ENCODE assay signal across 26 mouse cellular contexts in the genomic region with DNA sequence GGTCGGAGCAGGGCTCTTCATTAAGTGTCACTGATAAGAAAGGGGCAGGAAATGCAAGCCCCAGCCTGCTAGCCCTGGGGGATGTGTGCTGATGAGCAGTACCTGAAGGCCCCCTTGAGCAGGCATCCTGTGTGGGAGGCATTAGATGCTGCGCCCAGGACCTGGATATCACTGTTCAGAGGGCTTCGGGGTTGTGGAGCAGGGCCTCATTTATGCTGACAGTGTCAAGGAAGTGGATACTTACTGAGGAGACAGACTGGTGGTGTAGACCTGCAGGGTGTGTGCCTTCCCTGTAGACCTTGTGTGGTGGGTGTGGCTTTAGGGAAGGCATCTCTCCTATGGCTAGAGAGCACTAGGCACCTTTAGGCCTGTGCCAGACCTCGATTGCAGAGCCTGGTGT. TPM values are rescaled to one million over a fixed set of nuclear protein-coding genes. Genes with fewer than 3 reads are reported as not detected.
A peak's percentile ranks its signal among the peaks of the same experiment; 100 is the strongest.
DNase-seq lines count a peak whose midpoint lies in the region; ATAC-seq and TF ChIP-seq lines count a peak whose summit lies in the region.
"Had no signal": no experiment of that assay in that cellular context is flagged by ENCODE, and none has a peak within 500 bp of the region (broad histone marks: within the 10 kb centered on the region; RNA-seq: fewer than 3 reads in every experiment).

No protein-coding gene starts in this region.

- intact Hi-C loops in heart, postnatal 10 days (cut with DNase I): no loop called here

- no peaks in the 10 kb centered on the region for H3K9me3 ChIP-seq in midbrain, embryonic 10.5 days (replicated peaks)
- H3K9me3 ChIP-seq in midbrain, embryonic 14.5 days (ENCODE audit: control insufficient read depth, low read length): no peaks in the 10 kb centered on the region
- H3K9me3 ChIP-seq: embryonic facial prominence, embryonic 13.5 days; forebrain, embryonic 10.5 days; forebrain, embryonic 13.5 days; heart, embryonic 13.5 days; hindbrain, embryonic 12.5 days had no signal

- peak overlapping the region; percentile 91 for H3K27ac ChIP-seq in layer of hippocampus, adult 2 months
- H3K27ac ChIP-seq in midbrain, embryonic 10.5 days (replicated peaks): 0 out of 2 replicates have a peak overlapping the region, but pooled peaks have one; percentile 9
- no peak overlapping the region for H3K27ac ChIP-seq in midbrain, embryonic 14.5 days (replicated peaks; ENCODE audit: low read depth, low read length)
- H3K27ac ChIP-seq: embryonic facial prominence, embryonic 13.5 days; forebrain, embryonic 10.5 days; forebrain, embryonic 13.5 days; heart, embryonic 13.5 days; hindbrain, embryonic 12.5 days; hindbrain, postnatal 0 days had no signal

- no peaks in the 10 kb centered on the region for H3K27me3 ChIP-seq in midbrain, embryonic 10.5 days (ENCODE audit: low read depth, poor library complexity, severe bottlenecking)
- H3K27me3 ChIP-seq in midbrain, embryonic 14.5 days (ENCODE audit: control insufficient read depth, insufficient read depth, low read length): no peaks in the 10 kb centered on the region
- H3K27me3 ChIP-seq: embryonic facial prominence, embryonic 13.5 days; forebrain, embryonic 13.5 days; hindbrain, embryonic 12.5 days had no signal

- H3K4me1 ChIP-seq in midbrain, embryonic 10.5 days: peaks cover 43% of the 10 kb centered on the region
- H3K4me1 ChIP-seq in midbrain, embryonic 14.5 days (ENCODE audit: control insufficient read depth, insufficient read depth, low read length): peaks cover 21% of the 10 kb centered on the region

- 88% methylated on average over 4 of the region's 4 CpGs for WGBS in midbrain, embryonic 10.5 days
- 93% methylated on average over 4 of the region's 4 CpGs for WGBS in midbrain, embryonic 14.5 days

- H3K4me3 ChIP-seq in layer of hippocampus, adult 2 months: no peak overlapping the region
- H3K4me3 ChIP-seq in midbrain, embryonic 10.5 days: no peak overlapping the region
- H3K4me3 ChIP-seq in midbrain, embryonic 14.5 days (replicated peaks; ENCODE audit: low read depth, low read length): no peak overlapping the region
- H3K4me3 ChIP-seq: embryonic facial prominence, embryonic 13.5 days; forebrain, embryonic 10.5 days; forebrain, embryonic 13.5 days; heart, embryonic 13.5 days; hindbrain, embryonic 12.5 days had no signal

- no peak for ATAC-seq in midbrain, embryonic 14.5 days (ENCODE audit: low FRiP score, low TSS enrichment)
- ATAC-seq: CD4-positive, CD25-positive, alpha-beta regulatory T cell, adult 4 months; inflammation-experienced regulatory T-cells, adult 6 months; intestine, embryonic 16.5 days had no signal

- no peak overlapping the region for H3K4me2 ChIP-seq in midbrain, embryonic 14.5 days (ENCODE audit: low read length)
- H3K4me2 ChIP-seq: embryonic facial prominence, embryonic 13.5 days; forebrain, embryonic 13.5 days; heart, embryonic 13.5 days; hindbrain, embryonic 12.5 days had no signal

- H3K36me3 ChIP-seq in midbrain, embryonic 10.5 days: no peaks in the 10 kb centered on the region
- H3K36me3 ChIP-seq in midbrain, embryonic 14.5 days (ENCODE audit: control insufficient read depth, insufficient read depth, low read length): no peaks in the 10 kb centered on the region
- H3K36me3 ChIP-seq: embryonic facial prominence, embryonic 13.5 days; forebrain, embryonic 10.5 days; heart, embryonic 13.5 days; hindbrain, embryonic 12.5 days had no signal

- H3K9ac ChIP-seq in midbrain, embryonic 14.5 days (replicated peaks; ENCODE audit: low read length): no peak overlapping the region
- H3K9ac ChIP-seq: embryonic facial prominence, embryonic 13.5 days; forebrain, embryonic 13.5 days; heart, embryonic 13.5 days; hindbrain, embryonic 12.5 days had no signal

- TF ChIP-seq CTCF in layer of hippocampus, adult 2 months (conservative IDR thresholded peaks at IDR 0.05): no peak

- DNase-seq in heart, adult 11 months: peak; percentile 66
- DNase-seq in heart, postnatal 10 days: no peak
- DNase-seq in layer of hippocampus, adult 2 months (ENCODE audit: low spot score in 2 of 2): no peak
- no peak for DNase-seq in layer of hippocampus, adult 11-12 months (ENCODE audit: low spot score)
- no peak for DNase-seq in midbrain, embryonic 10.5 days (ENCODE audit: low spot score)
- no peak for DNase-seq in midbrain, embryonic 14.5 days
- DNase-seq: adrenal gland, adult 2 months; adrenal gland, postnatal 14 days; cerebellum, adult 11 months; cerebellum, adult 8-10 months; cerebellum, postnatal 36 days; gastrocnemius, postnatal 10 days; gastrocnemius, postnatal 36 days had no signal

RNA-seq across cellular contexts. Expression of gene Wasf3, which starts 29.8 kb away (rescaled TPM):
- under 1 TPM; 0.50 to 0.53 TPM for total RNA-seq in heart, postnatal 10 days (2021)
- 100 to 1,000 TPM; 103 to 107 TPM for total RNA-seq in layer of hippocampus, adult 2 months (2021)
- polyA plus RNA-seq in midbrain, embryonic 10.5 days (2016; fragmentation: Nextera tagmentation; extraction: Ambion mirVana): 10.9 and 11.7 TPM in 2 replicates
- polyA plus RNA-seq in midbrain, embryonic 14.5 days (2014; fragmentation: Nextera tagmentation; extraction: Ambion mirVana): 9.3 and 10.0 TPM in 2 replicates
- total RNA-seq: granulocyte monocyte progenitor cell, adult 5-6 weeks; hematopoietic stem cell, adult 5-6 weeks; MEL had no signal
- polyA plus RNA-seq: C2C12; CD4-positive, CD25-positive, alpha-beta regulatory T cell, adult 4 months; inflammation-experienced regulatory T-cells, adult 6 months had no signal

Comparison
In these comparisons a context has a peak if more than half of its experiments do, and no peak if none do; other contexts are left out.
1. RNA of gene Wasf3, which starts 29.8 kb away (total RNA-seq): 103 to 107 TPM in layer of hippocampus, adult 2 months; 0.50 to 0.53 TPM in heart, postnatal 10 days; every median in the first group is over 10 times any median in the second.